Mouse (Mus musculus) layer of hippocampus, adult 18-20 months (tissue): ENCODE measurements around the gene Tmc2. TPM values are rescaled to one million over a fixed set of nuclear protein-coding genes. Genes with fewer than 3 reads are reported as not detected.

Experiments
- DNase-seq, 2 experiments: peaks; one replicate each; pipeline ENCODE4 v3.0.0; 2022; ENCODE audit warnings: low spot score in 2 of 2
- long read RNA-seq: library from polyadenylated mRNA; stranded (forward); transcript quantifications from one replicate; pipeline ENCODE4 v2.0.0, GENCODE M21; 2021
- total RNA-seq, 2 experiments: library from RNA; stranded (reverse); gene quantifications; 2 replicates each; pipeline ENCODE4 v1.2.3; 2021

The Tmc2 gene
- under 1 TPM in 1 of 2 experiments, not detected in 1; 0.12 TPM for total RNA-seq
- long read RNA-seq: 0 reads

GRCm38 (mm10) chr2:130194894-130195293 lies at the start of gene Tmc2:
Gene Tmc2 (plus strand): TSS chr2:130195194.
- no peak for DNase-seq

GRCm38 (mm10) chr2:130146089-130146668 lies 48.8 kb upstream of the Tmc2 start:
- no peak for DNase-seq

- no peak for DNase-seq
Measured at GRCm38 (mm10) chr2:130155171-130155570, 39.8 kb upstream of the Tmc2 start.

GRCm38 (mm10) chr2:130155851-130156250 lies 39.1 kb upstream of the Tmc2 start:
- DNase-seq: no peak

GRCm38 (mm10) chr2:130157231-130158087 lies 37.5 kb upstream of the Tmc2 start:
- no peak for DNase-seq

- no peak for DNase-seq
Measured at GRCm38 (mm10) chr2:130158088-130158437, 36.9 kb upstream of the Tmc2 start.

- no peak for DNase-seq
Measured at GRCm38 (mm10) chr2:130162701-130163100, 32.3 kb upstream of the Tmc2 start.

GRCm38 (mm10) chr2:130166311-130167214 lies 28.4 kb upstream of the Tmc2 start:
- DNase-seq: peak; percentile 27 to 71

- peak; percentile 48 to 81 for DNase-seq
Measured at GRCm38 (mm10) chr2:130167861-130168260, 27.1 kb upstream of the Tmc2 start.

GRCm38 (mm10) chr2:130171674-130172073 lies 23.3 kb upstream of the Tmc2 start:
- no peak for DNase-seq

- no peak for DNase-seq
Measured at GRCm38 (mm10) chr2:130176820-130177219, 18.2 kb upstream of the Tmc2 start.

- DNase-seq: no peak
Measured at GRCm38 (mm10) chr2:130178381-130178705, 16.7 kb upstream of the Tmc2 start.

- peak; percentile 85 to 92 for DNase-seq
Measured at GRCm38 (mm10) chr2:130178706-130179506, 16.1 kb upstream of the Tmc2 start, which contains the start of gene Snrpb. Gene Snrpb (minus strand): TSS chr2:130179403.

GRCm38 (mm10) chr2:130179507-130180019 lies 15.4 kb upstream of the Tmc2 start:
- DNase-seq: peak in 1 of 2 experiments; percentile 31

GRCm38 (mm10) chr2:130188391-130188790 lies 6.6 kb upstream of the Tmc2 start:
- DNase-seq: no peak

GRCm38 (mm10) chr2:130200961-130201360 lies 6.0 kb downstream of the Tmc2 start:
- DNase-seq: no peak

- DNase-seq: no peak
Measured at GRCm38 (mm10) chr2:130207376-130207775, 12.4 kb downstream of the Tmc2 start.

GRCm38 (mm10) chr2:130207996-130208395 lies 13.0 kb downstream of the Tmc2 start:
- DNase-seq: no peak

- no peak for DNase-seq
Measured at GRCm38 (mm10) chr2:130209636-130210035, 14.6 kb downstream of the Tmc2 start.

- DNase-seq: peak; percentile 22 to 56
Measured at GRCm38 (mm10) chr2:130211581-130211980, 16.6 kb downstream of the Tmc2 start.

GRCm38 (mm10) chr2:130246912-130247311 lies 51.9 kb downstream of the Tmc2 start:
- peak in 1 of 2 experiments; percentile 70 for DNase-seq
